Mouse (Mus musculus): Measurements from ENCODE around the gene 2010111I01Rik. TPM values are rescaled to one million over a fixed set of nuclear protein-coding genes. Genes with fewer than 3 reads are reported as not detected.
"Not testable (repeated sequence)": the region's sequence is repeated elsewhere in the genome, so short reads cannot be mapped to it uniquely, and the experiment has no call there.

The 2010111I01Rik gene
- polyA plus RNA-seq, 1 experiment = 22.5 TPM

- Histone ChIP-seq H3K27me3 (ENCODE audit: control insufficient read depth, insufficient read depth, low read length) (no peaks in the 10 kb centered on the region), H3K4me1 (ENCODE audit: control insufficient read depth, insufficient read depth, insufficient read length) (no peaks in the 10 kb centered on the region), H3K4me3 (ENCODE audit: extremely low read depth, insufficient read depth, insufficient read length) (no peak overlapping the region), H3K27ac (ENCODE audit: insufficient read depth, low read length) (no peak overlapping the region), H3K36me3 (ENCODE audit: control insufficient read depth, insufficient read depth, low read length) (no peaks in the 10 kb centered on the region)
- peak in 1 of 2 experiments; percentile 6 for DNase-seq (ENCODE audit: low read depth in 1 of 2, low spot score in 2 of 2)
- TF ChIP-seq POLR2A (IDR thresholded peaks at IDR 0.05; ENCODE audit: low read depth, low read length) (no peak), CTCF (IDR thresholded peaks at IDR 0.05; ENCODE audit: extremely low read depth, insufficient read depth, insufficient read length, insufficient replicate concordance) (peak; percentile 21; the same call in 1 of the 2 replicates)
- WGBS = 64% methylated on average over 1 of the region's 1 CpGs
These were observed 38.2 kb upstream of the 2010111I01Rik start for GRCm38 (mm10) chr13:62926479-62926878.

GRCm38 (mm10) chr13:62927470-62927869 lies 37.2 kb upstream of the 2010111I01Rik start:
- Histone ChIP-seq H3K4me3 (ENCODE audit: extremely low read depth, insufficient read depth, insufficient read length) (no peak overlapping the region), H3K27ac (ENCODE audit: insufficient read depth, low read length) (no peak overlapping the region), H3K36me3 (ENCODE audit: control insufficient read depth, insufficient read depth, low read length) (no peaks in the 10 kb centered on the region), H3K27me3 (ENCODE audit: control insufficient read depth, insufficient read depth, low read length) (no peaks in the 10 kb centered on the region), H3K4me1 (ENCODE audit: control insufficient read depth, insufficient read depth, insufficient read length) (no peaks in the 10 kb centered on the region)
- TF ChIP-seq CTCF (IDR thresholded peaks at IDR 0.05; ENCODE audit: extremely low read depth, insufficient read depth, insufficient read length, insufficient replicate concordance) (no peak), POLR2A (IDR thresholded peaks at IDR 0.05; ENCODE audit: low read depth, low read length) (no peak)
- WGBS = 68% methylated on average over 1 of the region's 1 CpGs
- DNase-seq (ENCODE audit: low read depth in 1 of 2, low spot score in 2 of 2) = no peak

GRCm38 (mm10) chr13:62929144-62929543 lies 35.5 kb upstream of the 2010111I01Rik start:
- not testable (repeated sequence) for H3K27ac ChIP-seq (ENCODE audit: insufficient read depth, low read length); H3K4me3 ChIP-seq (ENCODE audit: extremely low read depth, insufficient read depth, insufficient read length); DNase-seq (ENCODE audit: low read depth in 1 of 2, low spot score in 2 of 2); H3K27me3 ChIP-seq (ENCODE audit: control insufficient read depth, insufficient read depth, low read length); H3K36me3 ChIP-seq (ENCODE audit: control insufficient read depth, insufficient read depth, low read length); H3K4me1 ChIP-seq (ENCODE audit: control insufficient read depth, insufficient read depth, insufficient read length)
- 89% methylated on average over 3 of the region's 3 CpGs for WGBS

GRCm38 (mm10) chr13:62929766-62930389 lies 34.8 kb upstream of the 2010111I01Rik start:
- TF ChIP-seq POLR2A (IDR thresholded peaks at IDR 0.05; ENCODE audit: low read depth, low read length) (no peak), CTCF (IDR thresholded peaks at IDR 0.05; ENCODE audit: extremely low read depth, insufficient read depth, insufficient read length, insufficient replicate concordance) (no peak)
- Histone ChIP-seq H3K4me3 (ENCODE audit: extremely low read depth, insufficient read depth, insufficient read length) (no peak overlapping the region), H3K27ac (ENCODE audit: insufficient read depth, low read length) (no peak overlapping the region), H3K27me3 (ENCODE audit: control insufficient read depth, insufficient read depth, low read length) (no peaks in the 10 kb centered on the region), H3K4me1 (ENCODE audit: control insufficient read depth, insufficient read depth, insufficient read length) (no peaks in the 10 kb centered on the region), H3K36me3 (ENCODE audit: control insufficient read depth, insufficient read depth, low read length) (no peaks in the 10 kb centered on the region)
- DNase-seq (ENCODE audit: low read depth in 1 of 2, low spot score in 2 of 2) = no peak
- 83% methylated on average over 9 of the region's 9 CpGs for WGBS

- no peak overlapping the region for H3K4me3 ChIP-seq (ENCODE audit: extremely low read depth, insufficient read depth, insufficient read length)
- WGBS = 92% methylated on average over 4 of the region's 4 CpGs
- no peaks in the 10 kb centered on the region for H3K4me1 ChIP-seq (ENCODE audit: control insufficient read depth, insufficient read depth, insufficient read length)
- TF ChIP-seq CTCF (IDR thresholded peaks at IDR 0.05; ENCODE audit: extremely low read depth, insufficient read depth, insufficient read length, insufficient replicate concordance) = no peak
- no peak for TF ChIP-seq POLR2A (IDR thresholded peaks at IDR 0.05; ENCODE audit: low read depth, low read length)
- H3K27ac ChIP-seq (ENCODE audit: insufficient read depth, low read length) = no peak overlapping the region
- no peak for DNase-seq (ENCODE audit: low read depth in 1 of 2, low spot score in 2 of 2)
- no peaks in the 10 kb centered on the region for H3K27me3 ChIP-seq (ENCODE audit: control insufficient read depth, insufficient read depth, low read length)
- H3K36me3 ChIP-seq (ENCODE audit: control insufficient read depth, insufficient read depth, low read length) = no peaks in the 10 kb centered on the region
These were observed 32.2 kb upstream of the 2010111I01Rik start for GRCm38 (mm10) chr13:62932452-62932851.

GRCm38 (mm10) chr13:62939371-62939770 lies 25.3 kb upstream of the 2010111I01Rik start:
- H3K36me3 ChIP-seq (ENCODE audit: control insufficient read depth, insufficient read depth, low read length) = no peaks in the 10 kb centered on the region
- H3K4me1 ChIP-seq (ENCODE audit: control insufficient read depth, insufficient read depth, insufficient read length) = no peaks in the 10 kb centered on the region
- 76% methylated on average over 3 of the region's 3 CpGs for WGBS
- no peaks in the 10 kb centered on the region for H3K27me3 ChIP-seq (ENCODE audit: control insufficient read depth, insufficient read depth, low read length)
- no peak for TF ChIP-seq POLR2A (IDR thresholded peaks at IDR 0.05; ENCODE audit: low read depth, low read length)
- no peak for TF ChIP-seq CTCF (IDR thresholded peaks at IDR 0.05; ENCODE audit: extremely low read depth, insufficient read depth, insufficient read length, insufficient replicate concordance)
- DNase-seq (ENCODE audit: low read depth in 1 of 2, low spot score in 2 of 2) = no peak
- no peak overlapping the region for H3K4me3 ChIP-seq (ENCODE audit: extremely low read depth, insufficient read depth, insufficient read length)
- no peak overlapping the region for H3K27ac ChIP-seq (ENCODE audit: insufficient read depth, low read length)

GRCm38 (mm10) chr13:62939797-62940196 lies 24.9 kb upstream of the 2010111I01Rik start:
- Histone ChIP-seq H3K27me3 (ENCODE audit: control insufficient read depth, insufficient read depth, low read length) (no peaks in the 10 kb centered on the region), H3K36me3 (ENCODE audit: control insufficient read depth, insufficient read depth, low read length) (no peaks in the 10 kb centered on the region), H3K4me3 (ENCODE audit: extremely low read depth, insufficient read depth, insufficient read length) (no peak overlapping the region), H3K4me1 (ENCODE audit: control insufficient read depth, insufficient read depth, insufficient read length) (no peaks in the 10 kb centered on the region), H3K27ac (ENCODE audit: insufficient read depth, low read length) (no peak overlapping the region)
- TF ChIP-seq CTCF (IDR thresholded peaks at IDR 0.05; ENCODE audit: extremely low read depth, insufficient read depth, insufficient read length, insufficient replicate concordance) (no peak), POLR2A (IDR thresholded peaks at IDR 0.05; ENCODE audit: low read depth, low read length) (no peak)
- WGBS = 84% methylated on average over 4 of the region's 4 CpGs
- no peak for DNase-seq (ENCODE audit: low read depth in 1 of 2, low spot score in 2 of 2)
